Mouse (Mus musculus) layer of hippocampus, adult 9-10 months (tissue): Measurements from ENCODE around the gene Pnn.

Experiments used
- DNase-seq: peaks from one replicate; pipeline ENCODE4 v3.0.0; 2022; ENCODE audit warnings: low spot score

Pnn gene

GRCm38 (mm10) chr12:59074052-59074451, 7.4 kb downstream of the Pnn start:
- DNase-seq: no peak

- no peak for DNase-seq
Observed at GRCm38 (mm10) chr12:59076996-59077395, 10.3 kb downstream of the Pnn start.

GRCm38 (mm10) chr12:59077883-59078282, 11.2 kb downstream of the Pnn start:
- DNase-seq: no peak

GRCm38 (mm10) chr12:59080461-59080860, 13.8 kb downstream of the Pnn start:
- DNase-seq: no peak

GRCm38 (mm10) chr12:59084446-59084845, 17.8 kb downstream of the Pnn start:
- no peak for DNase-seq

GRCm38 (mm10) chr12:59086171-59086570, 19.5 kb downstream of the Pnn start:
- DNase-seq: no peak

- DNase-seq: no peak
Observed at GRCm38 (mm10) chr12:59093543-59093942, 26.9 kb downstream of the Pnn start.

- no peak for DNase-seq
Observed at GRCm38 (mm10) chr12:59095104-59096025, 28.7 kb downstream of the Pnn start, which contains the start of gene Mia2. Gene Mia2, plus strand, starts transcription at chr12:59095799.

GRCm38 (mm10) chr12:59104771-59105170, 38.1 kb downstream of the Pnn start:
- no peak for DNase-seq

- no peak for DNase-seq
Observed at GRCm38 (mm10) chr12:59105914-59106313, 39.2 kb downstream of the Pnn start.

GRCm38 (mm10) chr12:59106491-59106890, 39.8 kb downstream of the Pnn start:
- no peak for DNase-seq

GRCm38 (mm10) chr12:59107926-59108325, 41.2 kb downstream of the Pnn start:
- DNase-seq: no peak

GRCm38 (mm10) chr12:59117184-59117583, 50.5 kb downstream of the Pnn start:
- no peak for DNase-seq
